Mouse (Mus musculus): ENCODE results near the gene Mbnl2. TPM values are rescaled to one million over a fixed set of nuclear protein-coding genes. Genes with fewer than 3 reads are reported as not detected.

Gene Mbnl2
- polyA plus RNA-seq, 1 experiment from 2014 or later = 39.8 TPM

DNA sequence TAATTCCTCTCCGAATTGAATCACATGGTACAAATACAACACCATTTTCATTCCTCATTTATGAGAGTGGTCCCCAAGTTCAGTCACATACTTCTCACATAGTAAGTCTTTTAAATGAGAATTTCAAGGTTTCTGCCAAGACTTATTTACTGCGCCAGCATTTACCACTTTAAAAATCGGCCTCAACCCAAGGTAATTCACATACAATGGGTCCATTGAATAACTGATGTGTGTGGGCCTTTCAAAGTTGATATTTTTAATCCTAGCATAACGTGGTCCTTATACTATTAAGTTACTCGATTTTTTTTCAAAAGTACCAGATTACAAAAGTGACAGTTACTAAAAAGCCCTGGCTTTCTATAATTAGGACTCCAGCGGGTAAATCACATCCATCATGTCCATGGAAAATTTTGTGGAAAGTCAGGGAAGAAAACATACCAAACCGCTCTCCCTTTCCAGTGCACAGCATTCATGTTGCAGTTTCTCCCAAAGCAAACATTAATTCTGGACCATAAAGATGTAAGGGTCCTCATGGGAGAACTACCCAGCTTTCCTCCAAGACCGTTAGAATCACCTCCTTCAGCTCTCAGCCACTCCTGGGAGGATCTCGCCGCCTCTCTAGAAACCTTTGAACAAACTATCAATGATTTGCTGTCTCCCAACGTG, 107.8 kb downstream of the Mbnl2 start:
- H3K27me3 ChIP-seq = no peaks in the 10 kb centered on the region
- ATAC-seq (ENCODE audit: low FRiP score, low read depth) = no peak
- no peak overlapping the region for H3K9ac ChIP-seq (replicated peaks)
- H3K4me3 ChIP-seq = no peak overlapping the region
- H3K36me3 ChIP-seq = no peaks in the 10 kb centered on the region
- peaks cover 3% of the 10 kb centered on the region; the same call in 1 of the 2 replicates for H3K4me1 ChIP-seq
- no peaks in the 10 kb centered on the region for H3K9me3 ChIP-seq
- 78% methylated on average over 11 of the region's 11 CpGs for WGBS
- no peak overlapping the region for H3K27ac ChIP-seq (replicated peaks)
- H3K4me2 ChIP-seq (replicated peaks) = no peak overlapping the region

DNA sequence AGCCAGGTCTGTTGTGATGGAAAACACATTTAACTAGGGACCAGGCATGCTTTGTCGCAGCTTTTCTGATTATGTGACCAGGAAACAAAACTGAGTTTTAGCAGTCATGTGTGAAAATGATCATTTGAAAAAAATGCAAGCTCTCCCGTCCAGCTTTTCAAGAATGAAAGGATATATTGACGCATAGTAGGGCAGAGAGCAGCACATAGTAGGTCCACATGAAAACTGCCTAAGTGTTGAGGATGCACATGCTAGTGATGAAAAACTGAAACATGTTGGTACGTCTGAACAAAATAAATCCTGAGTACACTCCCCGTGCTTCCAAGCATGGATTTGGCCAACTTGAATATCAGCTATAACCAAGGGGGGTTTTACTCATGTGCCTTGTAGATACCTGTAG, 109.1 kb downstream of the Mbnl2 start:
- no peaks in the 10 kb centered on the region for H3K36me3 ChIP-seq
- no peak overlapping the region for H3K4me3 ChIP-seq
- H3K4me1 ChIP-seq = peaks cover 13% of the 10 kb centered on the region
- WGBS = 95% methylated on average over 5 of the region's 5 CpGs
- no peak overlapping the region for H3K27ac ChIP-seq (replicated peaks)
- ATAC-seq (ENCODE audit: low FRiP score, low read depth) = no peak
- H3K9me3 ChIP-seq = no peaks in the 10 kb centered on the region
- no peak overlapping the region for H3K4me2 ChIP-seq (replicated peaks)
- H3K27me3 ChIP-seq = no peaks in the 10 kb centered on the region
- H3K9ac ChIP-seq (replicated peaks) = no peak overlapping the region

DNA sequence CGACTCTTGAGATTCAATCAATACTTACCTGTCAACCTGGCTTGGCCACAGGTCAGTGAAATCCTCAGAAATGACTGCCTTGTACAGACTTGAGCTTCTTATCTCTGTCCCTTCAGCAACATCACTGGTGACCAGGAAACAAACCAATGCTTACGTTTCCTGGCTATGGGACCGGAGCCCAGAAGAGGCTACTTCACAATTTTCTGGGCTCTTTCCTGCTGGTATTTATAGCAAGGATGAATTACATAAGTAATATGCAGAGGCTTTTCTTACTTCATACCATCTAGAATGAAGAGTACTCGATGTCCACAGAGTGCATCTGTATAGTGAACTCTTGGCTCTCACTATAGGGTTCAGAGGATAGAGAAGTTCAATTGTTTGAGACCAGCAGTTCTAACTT, 111.8 kb downstream of the Mbnl2 start:
- H3K4me3 ChIP-seq = no peak overlapping the region
- H3K4me1 ChIP-seq = peaks cover 10% of the 10 kb centered on the region; the same call in 1 of the 2 replicates
- no peak overlapping the region for H3K9ac ChIP-seq (replicated peaks)
- 88% methylated on average over 4 of the region's 4 CpGs for WGBS
- no peak for ATAC-seq (ENCODE audit: low FRiP score, low read depth)
- no peak overlapping the region for H3K27ac ChIP-seq (replicated peaks)
- peaks cover 8% of the 10 kb centered on the region; the same call in 1 of the 2 replicates for H3K36me3 ChIP-seq
- H3K27me3 ChIP-seq = 0 out of 2 replicates have a peak, but pooled peaks cover 3% of the 10 kb centered on the region
- H3K9me3 ChIP-seq = no peaks in the 10 kb centered on the region
- H3K4me2 ChIP-seq (replicated peaks) = no peak overlapping the region

DNA sequence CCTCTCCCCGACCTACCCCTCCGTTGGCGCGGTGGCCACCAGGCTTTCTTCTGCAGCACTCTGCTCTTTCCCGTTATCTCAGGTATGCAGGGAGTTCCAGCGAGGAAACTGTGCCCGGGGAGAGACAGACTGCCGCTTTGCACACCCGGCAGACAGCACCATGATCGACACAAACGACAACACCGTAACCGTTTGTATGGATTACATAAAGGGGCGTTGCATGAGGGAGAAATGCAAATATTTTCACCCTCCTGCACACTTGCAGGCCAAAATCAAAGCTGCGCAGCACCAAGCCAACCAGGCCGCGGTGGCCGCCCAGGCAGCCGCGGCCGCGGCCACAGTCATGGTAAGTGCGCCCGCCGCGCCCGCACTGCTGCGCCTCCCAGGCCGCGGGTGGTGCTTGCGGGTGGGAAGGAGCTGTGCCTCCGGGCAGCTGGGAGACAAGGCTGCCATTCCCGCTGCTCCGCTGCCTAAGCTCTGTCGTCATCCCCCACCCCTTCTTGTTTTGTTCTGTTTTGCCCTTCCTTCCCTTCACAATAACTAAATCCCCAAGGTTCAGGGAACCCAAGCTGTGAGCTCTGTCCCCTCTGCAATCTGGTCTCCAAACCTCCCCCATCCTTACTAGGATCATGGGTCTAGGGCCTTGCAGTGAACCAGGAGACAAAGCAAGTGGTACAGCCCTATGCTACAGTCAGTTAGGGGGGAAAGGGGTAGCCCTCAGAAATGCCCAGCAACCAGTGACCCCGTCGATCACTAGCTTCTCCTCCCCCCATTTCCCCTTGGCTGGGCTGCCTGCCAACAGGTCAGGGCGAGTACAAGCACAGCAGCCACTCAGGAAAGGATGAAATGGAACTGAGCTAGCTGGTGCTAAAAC, 113.6 kb downstream of the Mbnl2 start:
- H3K4me3 ChIP-seq = peak overlapping the region; percentile 33
- H3K4me2 ChIP-seq (replicated peaks) = peak overlapping the region; percentile 62
- H3K4me1 ChIP-seq = peaks cover 10% of the 10 kb centered on the region; the same call in 1 of the 2 replicates
- peak overlapping the region; percentile 54 for H3K27ac ChIP-seq (replicated peaks)
- H3K27me3 ChIP-seq = 0 out of 2 replicates have a peak, but pooled peaks cover 3% of the 10 kb centered on the region
- H3K9ac ChIP-seq (replicated peaks) = peak overlapping the region; percentile 58
- WGBS = 2% methylated on average over 32 of the region's 38 CpGs
- no peaks in the 10 kb centered on the region for H3K9me3 ChIP-seq
- ATAC-seq (ENCODE audit: low FRiP score, low read depth) = peak; percentile 92
- peaks cover 8% of the 10 kb centered on the region; the same call in 1 of the 2 replicates for H3K36me3 ChIP-seq

DNA sequence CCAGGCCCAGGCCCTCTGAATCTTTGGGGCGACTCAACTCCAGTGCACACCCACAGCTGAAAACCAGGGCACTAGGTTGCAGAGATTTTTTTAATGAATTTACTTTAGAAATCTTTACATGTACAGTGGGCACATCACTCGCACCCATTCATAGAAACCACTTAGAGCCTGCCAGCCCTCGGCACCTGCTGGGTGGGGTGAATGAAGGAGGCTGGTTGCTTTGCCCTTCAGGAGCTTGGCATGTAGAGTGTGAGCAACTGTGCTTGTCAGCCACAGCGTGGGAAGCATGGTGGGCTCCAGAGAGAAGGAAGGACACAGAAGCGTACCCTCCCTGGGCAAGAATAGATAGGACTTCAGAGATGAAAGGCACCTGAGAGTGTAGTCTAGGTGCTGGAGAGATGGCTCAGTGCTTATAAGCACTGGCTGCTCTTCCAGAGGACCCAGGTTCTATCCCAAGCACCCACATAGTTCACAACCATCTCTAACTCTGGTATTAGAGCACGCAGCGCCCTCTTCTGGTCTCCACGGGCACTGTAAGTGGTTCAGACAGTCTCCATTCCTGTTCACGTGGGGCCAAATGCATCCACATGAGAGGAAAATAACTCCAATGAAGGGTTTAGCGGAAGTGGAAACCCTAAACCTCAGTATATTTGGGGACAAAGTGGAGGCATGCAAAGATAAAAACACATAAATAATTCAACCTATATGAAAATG, 114.9 kb downstream of the Mbnl2 start:
- H3K9ac ChIP-seq (replicated peaks) = no peak overlapping the region
- H3K4me2 ChIP-seq (replicated peaks) = no peak overlapping the region
- ATAC-seq (ENCODE audit: low FRiP score, low read depth) = no peak
- peaks cover 8% of the 10 kb centered on the region; the same call in 1 of the 2 replicates for H3K36me3 ChIP-seq
- H3K4me1 ChIP-seq = peaks cover 10% of the 10 kb centered on the region; the same call in 1 of the 2 replicates
- H3K27ac ChIP-seq (replicated peaks) = no peak overlapping the region
- H3K4me3 ChIP-seq = no peak overlapping the region
- 0 out of 2 replicates have a peak, but pooled peaks cover 3% of the 10 kb centered on the region for H3K27me3 ChIP-seq
- H3K9me3 ChIP-seq = no peaks in the 10 kb centered on the region
- 95% methylated on average over 10 of the region's 10 CpGs for WGBS

DNA sequence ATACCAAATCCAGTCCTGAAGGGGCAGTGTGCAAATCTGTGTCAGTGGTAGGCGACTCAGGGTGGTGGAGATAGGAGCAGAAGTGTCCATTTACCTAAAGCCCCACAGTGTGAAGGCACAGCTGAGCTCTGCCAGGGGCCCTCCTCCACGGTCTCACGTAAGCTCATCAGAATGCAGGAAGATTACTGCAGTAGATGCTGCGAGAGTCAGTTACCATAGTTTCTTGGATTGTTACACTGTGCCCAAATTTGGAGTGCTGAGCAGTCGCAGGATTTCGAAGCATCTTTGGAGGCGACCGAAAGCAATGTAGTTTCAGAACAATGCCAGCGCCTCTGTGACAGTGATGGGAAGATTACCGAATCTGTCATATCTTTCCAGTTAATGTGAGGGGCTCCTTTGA, 116.2 kb downstream of the Mbnl2 start:
- no peak overlapping the region for H3K27ac ChIP-seq (replicated peaks)
- H3K9me3 ChIP-seq = no peaks in the 10 kb centered on the region
- 0 out of 2 replicates have a peak, but pooled peaks cover 3% of the 10 kb centered on the region for H3K27me3 ChIP-seq
- ATAC-seq (ENCODE audit: low FRiP score, low read depth) = no peak
- peaks cover 8% of the 10 kb centered on the region; the same call in 1 of the 2 replicates for H3K36me3 ChIP-seq
- H3K9ac ChIP-seq (replicated peaks) = no peak overlapping the region
- H3K4me1 ChIP-seq = peaks cover 10% of the 10 kb centered on the region; the same call in 1 of the 2 replicates
- H3K4me2 ChIP-seq (replicated peaks) = no peak overlapping the region
- no peak overlapping the region for H3K4me3 ChIP-seq
- 70% methylated on average over 10 of the region's 10 CpGs for WGBS

DNA sequence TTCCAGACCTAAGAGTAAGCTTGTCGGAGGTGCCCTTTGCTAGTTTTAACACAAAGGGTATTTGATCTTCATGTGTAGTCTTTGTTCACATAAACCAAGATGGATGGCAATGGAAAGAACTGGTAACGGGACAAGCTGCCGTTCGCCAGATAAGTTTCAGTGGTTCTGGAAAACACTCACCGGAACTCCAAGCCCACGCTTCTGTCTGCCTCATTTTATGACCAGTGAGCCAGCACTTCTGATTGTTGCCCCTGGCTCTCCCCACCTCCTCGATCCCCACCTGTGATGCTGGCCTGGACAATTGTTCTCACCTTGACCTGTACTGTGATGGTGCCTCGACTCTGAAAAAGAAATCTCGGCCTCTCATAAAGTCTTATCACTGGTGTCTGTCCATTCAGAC, 117.0 kb downstream of the Mbnl2 start:
- 92% methylated on average over 9 of the region's 9 CpGs for WGBS
- peaks cover 8% of the 10 kb centered on the region; the same call in 1 of the 2 replicates for H3K36me3 ChIP-seq
- H3K27me3 ChIP-seq = 0 out of 2 replicates have a peak, but pooled peaks cover 3% of the 10 kb centered on the region
- H3K27ac ChIP-seq (replicated peaks) = no peak overlapping the region
- H3K4me1 ChIP-seq = peaks cover 10% of the 10 kb centered on the region; the same call in 1 of the 2 replicates
- no peak overlapping the region for H3K4me2 ChIP-seq (replicated peaks)
- no peak overlapping the region for H3K9ac ChIP-seq (replicated peaks)
- H3K9me3 ChIP-seq = no peaks in the 10 kb centered on the region
- H3K4me3 ChIP-seq = no peak overlapping the region
- no peak for ATAC-seq (ENCODE audit: low FRiP score, low read depth)

DNA sequence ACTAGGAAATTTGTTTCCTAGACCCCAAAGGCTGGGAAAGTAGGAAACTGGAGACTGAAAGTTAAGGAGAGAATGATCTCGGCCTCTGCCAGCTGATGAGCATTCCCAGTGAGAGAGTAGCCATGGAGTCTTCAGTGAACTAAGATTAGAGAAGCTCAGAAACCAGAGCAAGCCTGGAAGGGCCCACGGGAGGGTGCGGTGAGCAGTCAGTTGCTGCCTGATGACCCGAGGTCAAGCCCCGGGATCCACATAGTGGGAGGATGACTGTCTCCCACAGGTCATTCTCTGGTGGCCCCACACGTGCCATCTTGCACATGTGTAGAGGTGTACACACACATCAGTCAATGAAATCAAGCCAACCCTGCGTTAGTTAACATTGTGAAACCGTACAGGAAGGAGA, 118.0 kb downstream of the Mbnl2 start:
- 81% methylated on average over 8 of the region's 8 CpGs for WGBS

DNA sequence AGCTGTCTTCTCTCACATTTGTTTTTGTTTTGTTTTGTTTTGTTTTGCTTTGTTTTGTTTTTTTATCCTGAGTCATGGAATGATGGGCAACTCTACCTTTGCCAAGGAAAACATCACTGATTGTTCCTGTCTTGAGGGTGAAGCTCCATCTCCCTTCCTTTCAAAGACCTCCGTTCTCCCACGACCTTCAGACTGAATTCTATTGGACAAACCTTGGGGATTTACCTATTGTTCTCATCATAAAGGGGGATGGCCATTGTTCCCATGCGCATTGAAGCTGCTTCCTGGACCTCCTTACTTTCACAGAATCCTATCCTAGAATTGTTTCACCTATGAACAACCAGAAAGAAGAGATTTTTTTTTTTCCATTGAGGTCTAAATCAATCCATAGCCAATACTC, 118.7 kb downstream of the Mbnl2 start:
- Histone ChIP-seq H3K4me2 (replicated peaks) (no peak overlapping the region), H3K27me3 (0 out of 2 replicates have a peak, but pooled peaks cover 3% of the 10 kb centered on the region), H3K4me1 (peaks cover 4% of the 10 kb centered on the region; the same call in 1 of the 2 replicates), H3K27ac (replicated peaks) (no peak overlapping the region), H3K36me3 (peaks cover 8% of the 10 kb centered on the region; the same call in 1 of the 2 replicates), H3K4me3 (no peak overlapping the region), H3K9me3 (no peaks in the 10 kb centered on the region), H3K9ac (replicated peaks) (no peak overlapping the region)
- no peak for ATAC-seq (ENCODE audit: low FRiP score, low read depth)
- WGBS = 37% methylated on average over 3 of the region's 3 CpGs

More for the DNA sequence above, 118.0 kb downstream of the Mbnl2 start:
- H3K9me3 ChIP-seq = no peaks in the 10 kb centered on the region
- 0 out of 2 replicates have a peak, but pooled peaks cover 3% of the 10 kb centered on the region for H3K27me3 ChIP-seq
- H3K4me2 ChIP-seq (replicated peaks) = no peak overlapping the region
- peaks cover 8% of the 10 kb centered on the region; the same call in 1 of the 2 replicates for H3K36me3 ChIP-seq
- peaks cover 10% of the 10 kb centered on the region; the same call in 1 of the 2 replicates for H3K4me1 ChIP-seq
- H3K4me3 ChIP-seq = no peak overlapping the region
- no peak overlapping the region for H3K27ac ChIP-seq (replicated peaks)
- H3K9ac ChIP-seq (replicated peaks) = no peak overlapping the region
- ATAC-seq (ENCODE audit: low FRiP score, low read depth) = no peak

DNA sequence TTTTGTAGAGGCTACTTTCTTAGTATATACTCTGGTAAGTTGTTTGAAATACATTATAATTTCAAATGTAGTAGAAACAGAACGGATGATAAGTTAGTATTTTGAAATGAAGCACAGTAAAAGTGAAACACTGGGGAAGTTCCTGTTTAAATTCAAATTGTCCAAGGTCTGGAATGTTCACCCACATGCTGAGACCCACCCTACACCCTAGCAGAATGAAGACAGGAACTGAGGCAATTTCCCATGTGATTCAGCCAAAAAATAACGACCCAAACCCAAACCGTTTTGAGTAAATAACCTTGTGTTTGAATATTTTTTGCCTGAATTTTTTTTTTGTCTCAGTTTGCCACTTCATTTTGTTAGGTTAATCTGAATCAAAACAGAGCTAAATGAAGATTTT, 119.4 kb downstream of the Mbnl2 start:
- Histone ChIP-seq H3K4me1 (no peaks in the 10 kb centered on the region), H3K27me3 (0 out of 2 replicates have a peak, but pooled peaks cover 3% of the 10 kb centered on the region), H3K9ac (replicated peaks) (no peak overlapping the region), H3K9me3 (no peaks in the 10 kb centered on the region), H3K27ac (replicated peaks) (no peak overlapping the region), H3K4me2 (replicated peaks) (no peak overlapping the region), H3K4me3 (no peak overlapping the region), H3K36me3 (peaks cover 8% of the 10 kb centered on the region; the same call in 1 of the 2 replicates)
- WGBS = 86% methylated on average over 3 of the region's 3 CpGs
- no peak for ATAC-seq (ENCODE audit: low FRiP score, low read depth)

DNA sequence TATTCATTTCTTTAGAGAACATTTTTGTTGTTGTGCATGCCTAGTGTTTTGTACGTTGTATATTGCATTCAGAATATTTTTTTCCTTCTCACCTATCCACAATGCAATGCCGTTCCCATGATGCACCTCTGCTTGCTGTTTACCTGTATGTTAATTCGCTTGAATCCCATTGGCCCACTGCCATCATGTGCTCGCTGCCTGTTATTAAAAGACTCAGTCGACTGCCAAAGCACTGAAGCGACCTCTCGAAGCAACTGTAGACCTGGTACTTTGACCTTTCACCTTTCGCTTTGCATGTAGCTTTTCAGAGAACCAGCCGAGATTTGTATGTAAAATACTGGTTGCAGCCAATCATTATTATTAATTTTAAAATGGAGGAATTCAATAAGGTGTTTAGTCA, 120.0 kb downstream of the Mbnl2 start:
- Histone ChIP-seq H3K27ac (replicated peaks) (no peak overlapping the region), H3K9me3 (no peaks in the 10 kb centered on the region), H3K9ac (replicated peaks) (no peak overlapping the region), H3K4me2 (replicated peaks) (no peak overlapping the region), H3K27me3 (no peaks in the 10 kb centered on the region), H3K4me3 (no peak overlapping the region), H3K36me3 (0 out of 2 replicates have a peak, but pooled peaks cover 2% of the 10 kb centered on the region), H3K4me1 (no peaks in the 10 kb centered on the region)
- no peak for ATAC-seq (ENCODE audit: low FRiP score, low read depth)
- 89% methylated on average over 9 of the region's 9 CpGs for WGBS

Measured in midbrain, embryonic 12.5 days (tissue).